Mouse (Mus musculus): ENCODE measurements around the gene Hilpda. TPM values are rescaled to one million over a fixed set of nuclear protein-coding genes. Genes with fewer than 3 reads are reported as not detected.

Gene Hilpda
- total and polyA plus RNA-seq, 2 experiments from 2014 or later: 23.3 to 26.5 TPM

GRCm38 (mm10) chr6:29313690-29314202, 41.5 kb downstream of the Hilpda start:
- Histone ChIP-seq H3K9ac (replicated peaks; ENCODE audit: low read length) (no peak overlapping the region), H3K27me3 (ENCODE audit: insufficient read depth, low read length) (no peaks in the 10 kb centered on the region), H3K9me3 (ENCODE audit: low read length) (no peaks in the 10 kb centered on the region), H3K4me2 (ENCODE audit: low read depth, low read length) (no peak overlapping the region), H3K4me1 (ENCODE audit: insufficient read depth, low read length) (no peaks in the 10 kb centered on the region), H3K36me3 (ENCODE audit: insufficient read depth, low read length) (no peaks in the 10 kb centered on the region), H3K4me3 (ENCODE audit: low read length) (no peak overlapping the region), H3K27ac (no peak overlapping the region)
- TF ChIP-seq CTCF (IDR thresholded peaks at IDR 0.05; ENCODE audit: low read depth): no peak
- 66% methylated on average over 14 of the region's 14 CpGs for WGBS
- ATAC-seq: no peak
- no peak for DNase-seq (ENCODE audit: low spot score)

GRCm38 (mm10) chr6:29317286-29317685, 45.0 kb downstream of the Hilpda start:
- H3K9ac ChIP-seq (replicated peaks; ENCODE audit: low read length): no peak overlapping the region
- H3K9me3 ChIP-seq (ENCODE audit: low read length): no peaks in the 10 kb centered on the region
- no peak overlapping the region for H3K4me3 ChIP-seq (ENCODE audit: low read length)
- no peaks in the 10 kb centered on the region for H3K27me3 ChIP-seq (ENCODE audit: insufficient read depth, low read length)
- TF ChIP-seq CTCF (IDR thresholded peaks at IDR 0.05; ENCODE audit: low read depth): no peak
- H3K27ac ChIP-seq: no peak overlapping the region
- DNase-seq (ENCODE audit: low spot score) (no peak), ATAC-seq (no peak)
- H3K4me2 ChIP-seq (ENCODE audit: low read depth, low read length): no peak overlapping the region
- no peaks in the 10 kb centered on the region for H3K36me3 ChIP-seq (ENCODE audit: insufficient read depth, low read length)
- H3K4me1 ChIP-seq (ENCODE audit: insufficient read depth, low read length): no peaks in the 10 kb centered on the region
- WGBS: 80% methylated on average over 2 of the region's 2 CpGs

- DNase-seq (ENCODE audit: low spot score): no peak
- WGBS: 71% methylated on average over 3 of the region's 3 CpGs
Observed at GRCm38 (mm10) chr6:29317941-29318340, 45.7 kb downstream of the Hilpda start.

GRCm38 (mm10) chr6:29318879-29319278, 46.6 kb downstream of the Hilpda start, which contains the start of gene Fam71f1:
TSS of gene Fam71f1 (plus strand) at chr6:29319140.
- no peak for TF ChIP-seq CTCF (IDR thresholded peaks at IDR 0.05; ENCODE audit: low read depth)
- DNase-seq (ENCODE audit: low spot score) (no peak), ATAC-seq (no peak)
- no peak within 1 kb of the TSS for H3K27ac ChIP-seq
- H3K4me3 ChIP-seq (ENCODE audit: low read length): no peak within 1 kb of the TSS
- H3K27me3 ChIP-seq (ENCODE audit: insufficient read depth, low read length): no peaks in the 10 kb centered on the region
- no peak within 1 kb of the TSS for H3K4me2 ChIP-seq (ENCODE audit: low read depth, low read length)
- no peak within 1 kb of the TSS for H3K9ac ChIP-seq (replicated peaks; ENCODE audit: low read length)
- H3K36me3 ChIP-seq (ENCODE audit: insufficient read depth, low read length): no peaks in the 10 kb centered on the region
- no peaks in the 10 kb centered on the region for H3K9me3 ChIP-seq (ENCODE audit: low read length)
- 62% methylated on average over 5 of the region's 5 CpGs for WGBS
- H3K4me1 ChIP-seq (ENCODE audit: insufficient read depth, low read length): no peaks in the 10 kb centered on the region

More at GRCm38 (mm10) chr6:29317941-29318340, 45.7 kb downstream of the Hilpda start:
- H3K4me3 ChIP-seq (ENCODE audit: low read length): no peak overlapping the region
- H3K36me3 ChIP-seq (ENCODE audit: insufficient read depth, low read length): no peaks in the 10 kb centered on the region
- no peaks in the 10 kb centered on the region for H3K27me3 ChIP-seq (ENCODE audit: insufficient read depth, low read length)
- H3K9ac ChIP-seq (replicated peaks; ENCODE audit: low read length): no peak overlapping the region
- H3K4me2 ChIP-seq (ENCODE audit: low read depth, low read length): no peak overlapping the region
- no peak for ATAC-seq
- H3K9me3 ChIP-seq (ENCODE audit: low read length): no peaks in the 10 kb centered on the region
- no peaks in the 10 kb centered on the region for H3K4me1 ChIP-seq (ENCODE audit: insufficient read depth, low read length)
- no peak overlapping the region for H3K27ac ChIP-seq
- TF ChIP-seq CTCF (IDR thresholded peaks at IDR 0.05; ENCODE audit: low read depth): no peak

GRCm38 (mm10) chr6:29321586-29321985, 49.3 kb downstream of the Hilpda start:
- 77% methylated on average over 6 of the region's 6 CpGs for WGBS
- Histone ChIP-seq H3K4me3 (ENCODE audit: low read length) (no peak overlapping the region), H3K9me3 (ENCODE audit: low read length) (no peaks in the 10 kb centered on the region)

GRCm38 (mm10) chr6:29322147-29322546, 49.9 kb downstream of the Hilpda start:
- no peaks in the 10 kb centered on the region for H3K36me3 ChIP-seq (ENCODE audit: insufficient read depth, low read length)
- H3K9me3 ChIP-seq (ENCODE audit: low read length): no peaks in the 10 kb centered on the region
- DNase-seq (ENCODE audit: low spot score) (no peak), ATAC-seq (no peak)
- 96% methylated on average over 7 of the region's 7 CpGs for WGBS
- no peak overlapping the region for H3K4me3 ChIP-seq (ENCODE audit: low read length)
- no peak overlapping the region for H3K27ac ChIP-seq
- H3K4me2 ChIP-seq (ENCODE audit: low read depth, low read length): no peak overlapping the region
- H3K4me1 ChIP-seq (ENCODE audit: insufficient read depth, low read length): no peaks in the 10 kb centered on the region
- H3K27me3 ChIP-seq (ENCODE audit: insufficient read depth, low read length): no peaks in the 10 kb centered on the region
- no peak overlapping the region for H3K9ac ChIP-seq (replicated peaks; ENCODE audit: low read length)
- no peak for TF ChIP-seq CTCF (IDR thresholded peaks at IDR 0.05; ENCODE audit: low read depth)

More at GRCm38 (mm10) chr6:29321586-29321985, 49.3 kb downstream of the Hilpda start:
- Histone ChIP-seq H3K4me1 (ENCODE audit: insufficient read depth, low read length) (no peaks in the 10 kb centered on the region), H3K36me3 (ENCODE audit: insufficient read depth, low read length) (no peaks in the 10 kb centered on the region), H3K27ac (no peak overlapping the region), H3K27me3 (ENCODE audit: insufficient read depth, low read length) (no peaks in the 10 kb centered on the region), H3K4me2 (ENCODE audit: low read depth, low read length) (no peak overlapping the region), H3K9ac (replicated peaks; ENCODE audit: low read length) (no peak overlapping the region)
- DNase-seq (ENCODE audit: low spot score): no peak
- TF ChIP-seq CTCF (IDR thresholded peaks at IDR 0.05; ENCODE audit: low read depth): no peak
- ATAC-seq: no peak

- no peak for TF ChIP-seq CTCF (IDR thresholded peaks at IDR 0.05; ENCODE audit: low read depth)
- H3K27me3 ChIP-seq (ENCODE audit: insufficient read depth, low read length): no peaks in the 10 kb centered on the region
- no peak overlapping the region for H3K9ac ChIP-seq (replicated peaks; ENCODE audit: low read length)
- no peaks in the 10 kb centered on the region for H3K4me1 ChIP-seq (ENCODE audit: insufficient read depth, low read length)
- H3K27ac ChIP-seq: no peak overlapping the region
- no peak overlapping the region for H3K4me2 ChIP-seq (ENCODE audit: low read depth, low read length)
- no peaks in the 10 kb centered on the region for H3K36me3 ChIP-seq (ENCODE audit: insufficient read depth, low read length)
- 81% methylated on average over 4 of the region's 4 CpGs for WGBS
- no peaks in the 10 kb centered on the region for H3K9me3 ChIP-seq (ENCODE audit: low read length)
- ATAC-seq: no peak
- DNase-seq (ENCODE audit: low spot score): no peak
- no peak overlapping the region for H3K4me3 ChIP-seq (ENCODE audit: low read length)
Observed at GRCm38 (mm10) chr6:29322735-29323134, 50.4 kb downstream of the Hilpda start.

Other genes with a start within 250 kb of the Hilpda start
- not detected in 2 replicates for gene Lep, start 212.3 kb upstream of the Hilpda start, total RNA-seq (2014; rRNA removed)
- not detected in 2 replicates for gene Lep, start 212.3 kb upstream of the Hilpda start, polyA plus RNA-seq (2015; fragmentation: Nextera tagmentation; extraction: Ambion mirVana)
- gene Rbm28, start 107.5 kb upstream of the Hilpda start, total RNA-seq (2014; rRNA removed): 13.8 and 16.3 TPM in 2 replicates
- 18.8 and 19.9 TPM in 2 replicates for gene Rbm28, start 107.5 kb upstream of the Hilpda start, polyA plus RNA-seq (2015; fragmentation: Nextera tagmentation; extraction: Ambion mirVana)
- gene Prrt4, start 92.9 kb upstream of the Hilpda start, total RNA-seq (2014; rRNA removed): 37.8 and 44.9 TPM in 2 replicates
- gene Prrt4, start 92.9 kb upstream of the Hilpda start, polyA plus RNA-seq (2015; fragmentation: Nextera tagmentation; extraction: Ambion mirVana): 12.9 and 14.8 TPM in 2 replicates
- gene Impdh1, start 56.1 kb upstream of the Hilpda start, total RNA-seq (2014; rRNA removed): 37.8 and 46.3 TPM in 2 replicates
- 63.4 and 64.4 TPM in 2 replicates for gene Impdh1, start 56.1 kb upstream of the Hilpda start, polyA plus RNA-seq (2015; fragmentation: Nextera tagmentation; extraction: Ambion mirVana)
- gene Fam71f2, start 7.1 kb downstream of the Hilpda start, total RNA-seq (2014; rRNA removed): 0.79 and 2.1 TPM in 2 replicates
- 0.29 and 0.39 TPM in 2 replicates for gene Fam71f2, start 7.1 kb downstream of the Hilpda start, polyA plus RNA-seq (2015; fragmentation: Nextera tagmentation; extraction: Ambion mirVana)
- not detected in 2 replicates for gene Fam71f1, start 46.7 kb downstream of the Hilpda start, total RNA-seq (2014; rRNA removed)
- 0.13 TPM in 1 of 2 replicates, not detected in the other for gene Fam71f1, start 46.7 kb downstream of the Hilpda start, polyA plus RNA-seq (2015; fragmentation: Nextera tagmentation; extraction: Ambion mirVana)
- 117 and 119 TPM in 2 replicates for gene Calu, start 75.6 kb downstream of the Hilpda start, total RNA-seq (2014; rRNA removed)
- gene Calu, start 75.6 kb downstream of the Hilpda start, polyA plus RNA-seq (2015; fragmentation: Nextera tagmentation; extraction: Ambion mirVana): 131 and 135 TPM in 2 replicates
- gene Opn1sw, start 116.0 kb downstream of the Hilpda start, total RNA-seq (2014; rRNA removed): 2.2 TPM in 1 of 2 replicates, not detected in the other
- gene Opn1sw, start 116.0 kb downstream of the Hilpda start, polyA plus RNA-seq (2015; fragmentation: Nextera tagmentation; extraction: Ambion mirVana): 0.44 and 0.63 TPM in 2 replicates
- 58.1 and 79.4 TPM in 2 replicates for gene Ccdc136, start 123.8 kb downstream of the Hilpda start, total RNA-seq (2014; rRNA removed)
- 56.4 and 62.0 TPM in 2 replicates for gene Ccdc136, start 123.8 kb downstream of the Hilpda start, polyA plus RNA-seq (2015; fragmentation: Nextera tagmentation; extraction: Ambion mirVana)
- gene Flnc, start 160.8 kb downstream of the Hilpda start, total RNA-seq (2014; rRNA removed): 17.6 and 19.4 TPM in 2 replicates
- 1.8 TPM in 2 replicates for gene Flnc, start 160.8 kb downstream of the Hilpda start, polyA plus RNA-seq (2015; fragmentation: Nextera tagmentation; extraction: Ambion mirVana)
- 229 and 240 TPM in 2 replicates for gene Atp6v1f, start 195.2 kb downstream of the Hilpda start, total RNA-seq (2014; rRNA removed)
- gene Atp6v1f, start 195.2 kb downstream of the Hilpda start, polyA plus RNA-seq (2015; fragmentation: Nextera tagmentation; extraction: Ambion mirVana): 371 and 385 TPM in 2 replicates
- 0.47 TPM in 1 of 2 replicates, not detected in the other for gene Atp6v1fnb, start 198.9 kb downstream of the Hilpda start, total RNA-seq (2014; rRNA removed)
- 0.59 TPM in 1 of 2 replicates, not detected in the other for gene Atp6v1fnb, start 198.9 kb downstream of the Hilpda start, polyA plus RNA-seq (2015; fragmentation: Nextera tagmentation; extraction: Ambion mirVana)
- gene Kcp, start 235.5 kb downstream of the Hilpda start, total RNA-seq (2014; rRNA removed): 13.1 and 27.5 TPM in 2 replicates
- gene Kcp, start 235.5 kb downstream of the Hilpda start, polyA plus RNA-seq (2015; fragmentation: Nextera tagmentation; extraction: Ambion mirVana): 7.6 and 7.7 TPM in 2 replicates

Measured in hindbrain, postnatal 0 days (tissue).